ENCODE assay signal across 8 mouse cellular contexts in genomic region chr10:17733057-17733456, GRCm38 (mm10). TPM values are rescaled to one million over a fixed set of nuclear protein-coding genes. Genes with fewer than 3 reads are reported as not detected.
DNase-seq lines count a peak whose midpoint lies in the region; ATAC-seq and TF ChIP-seq lines count a peak whose summit lies in the region.

No protein-coding gene starts in this region.

- no peak overlapping the region for H3K9ac ChIP-seq in midbrain, embryonic 16.5 days (ENCODE audit: low read depth, low read length)
- no peak overlapping the region for H3K9ac ChIP-seq in hindbrain, postnatal 0 days (replicated peaks; ENCODE audit: low read length)

- WGBS in midbrain, embryonic 10.5 days: 20% methylated on average over 4 of the region's 4 CpGs
- 13% methylated on average over 4 of the region's 4 CpGs for WGBS in midbrain, embryonic 16.5 days
- 17% methylated on average over 4 of the region's 4 CpGs for WGBS in cerebellum, adult 2 months
- WGBS in hindbrain, postnatal 0 days: 15% methylated on average over 4 of the region's 4 CpGs

- no peak for ATAC-seq in midbrain, embryonic 16.5 days
- ATAC-seq in hindbrain, postnatal 0 days: peak; percentile 70; the same call in 1 of the 2 replicates
- peak; percentile 77; the same call in 1 of the 2 replicates for ATAC-seq in monocyte, adult 5-6 weeks (replicated peaks; ENCODE audit: insufficient number of reproducible peaks, low FRiP score, low TSS enrichment, poor library complexity, severe bottlenecking)

- no peaks in the 10 kb centered on the region for H3K27me3 ChIP-seq in midbrain, embryonic 10.5 days (ENCODE audit: low read depth, poor library complexity, severe bottlenecking)
- H3K27me3 ChIP-seq in midbrain, embryonic 16.5 days (ENCODE audit: control insufficient read depth, insufficient read depth, low read depth, low read length): no peaks in the 10 kb centered on the region
- H3K27me3 ChIP-seq in cerebellum, adult 2 months (ENCODE audit: control insufficient read depth, insufficient read depth, low read length): no peaks in the 10 kb centered on the region
- H3K27me3 ChIP-seq in hindbrain, postnatal 0 days (ENCODE audit: insufficient read depth, low read length): no peaks in the 10 kb centered on the region

- H3K4me2 ChIP-seq in midbrain, embryonic 16.5 days (ENCODE audit: low read length): no peak overlapping the region
- no peak overlapping the region for H3K4me2 ChIP-seq in hindbrain, postnatal 0 days (ENCODE audit: low read depth, low read length)

- TF ChIP-seq POLR2A in cerebellum, adult 2 months (IDR thresholded peaks at IDR 0.05; ENCODE audit: borderline replicate concordance, insufficient read depth, low read length): no peak

- peaks cover 7% of the 10 kb centered on the region for H3K4me1 ChIP-seq in midbrain, embryonic 10.5 days
- peaks cover 3% of the 10 kb centered on the region for H3K4me1 ChIP-seq in midbrain, embryonic 16.5 days (ENCODE audit: control insufficient read depth, insufficient read depth, low read length)
- no peaks in the 10 kb centered on the region for H3K4me1 ChIP-seq in cerebellum, adult 2 months (ENCODE audit: control insufficient read depth, insufficient read depth, low read length)
- no peaks in the 10 kb centered on the region for H3K4me1 ChIP-seq in hindbrain, postnatal 0 days (ENCODE audit: insufficient read depth, low read length)

- intact Hi-C loops in left cerebral cortex, postnatal 25 days (cut with DNase I): loop anchor here (1.0 to 10.0 kb wide), 3 partner anchors 137 to 464 kb away; partner anchors contain the start of gene Reps1

- TF ChIP-seq CTCF in cerebellum, adult 2 months (IDR thresholded peaks at IDR 0.05; ENCODE audit: borderline replicate concordance, insufficient read depth, low read depth, low read length): peak; percentile 56; the same call in 1 of the 2 replicates
- peak; percentile 95 for TF ChIP-seq CTCF in hindbrain, postnatal 0 days (IDR thresholded peaks at IDR 0.05; ENCODE audit: low read depth)

- H3K36me3 ChIP-seq in midbrain, embryonic 10.5 days: no peaks in the 10 kb centered on the region
- H3K36me3 ChIP-seq in midbrain, embryonic 16.5 days (ENCODE audit: control insufficient read depth, insufficient read depth, low read length): no peaks in the 10 kb centered on the region
- no peaks in the 10 kb centered on the region for H3K36me3 ChIP-seq in hindbrain, postnatal 0 days (ENCODE audit: insufficient read depth, low read length)

- no peak overlapping the region for H3K4me3 ChIP-seq in midbrain, embryonic 10.5 days
- H3K4me3 ChIP-seq in midbrain, embryonic 16.5 days (ENCODE audit: low read depth, low read length): no peak overlapping the region
- H3K4me3 ChIP-seq in cerebellum, adult 2 months (replicated peaks; ENCODE audit: insufficient read depth, low read depth, low read length): no peak overlapping the region
- no peak overlapping the region for H3K4me3 ChIP-seq in hindbrain, postnatal 0 days (ENCODE audit: low read length)

- DNase-seq in midbrain, embryonic 10.5 days (ENCODE audit: low spot score): peak; percentile 75
- peak; percentile 67 to 77 for DNase-seq in cerebellum, adult 2 months
- DNase-seq in forelimb bud, embryonic 11.5 days (ENCODE audit: low read depth, low spot score): peak; percentile 81
- peak; percentile 90 for DNase-seq in hindbrain, postnatal 0 days (ENCODE audit: low spot score)
- peak; percentile 81 to 85 for DNase-seq in left cerebral cortex, postnatal 25 days (ENCODE audit: low spot score in 2 of 2)
- DNase-seq in spleen, postnatal 4 days (ENCODE audit: low spot score in 2 of 2): peak; percentile 71 to 89

- no peaks in the 10 kb centered on the region for H3K9me3 ChIP-seq in midbrain, embryonic 10.5 days (replicated peaks)
- H3K9me3 ChIP-seq in midbrain, embryonic 16.5 days (replicated peaks; ENCODE audit: control insufficient read depth, low read length, poor library complexity, severe bottlenecking): no peaks in the 10 kb centered on the region
- H3K9me3 ChIP-seq in hindbrain, postnatal 0 days (ENCODE audit: low read length): no peaks in the 10 kb centered on the region

- no peak overlapping the region for H3K27ac ChIP-seq in midbrain, embryonic 10.5 days (replicated peaks)
- no peak overlapping the region for H3K27ac ChIP-seq in midbrain, embryonic 16.5 days (ENCODE audit: low read length)
- H3K27ac ChIP-seq in cerebellum, adult 2 months (ENCODE audit: insufficient read depth, low read length): no peak overlapping the region
- H3K27ac ChIP-seq in hindbrain, postnatal 0 days: no peak overlapping the region

RNA-seq across cellular contexts. Expression of gene Cited2, which starts 10.0 kb away (rescaled TPM):
- polyA plus RNA-seq in midbrain, embryonic 10.5 days (2016; fragmentation: Nextera tagmentation; extraction: Ambion mirVana): 59.6 and 60.1 TPM in 2 replicates
- polyA plus RNA-seq in midbrain, embryonic 16.5 days (2015; fragmentation: Nextera tagmentation; extraction: Ambion mirVana): 52.8 and 59.7 TPM in 2 replicates
- polyA plus RNA-seq in cerebellum, adult 2 months (2012; rRNA removed): 99.1 and 110 TPM in 2 replicates
- total RNA-seq in hindbrain, postnatal 0 days (2014; rRNA removed): 102 and 112 TPM in 2 replicates
- polyA plus RNA-seq in hindbrain, postnatal 0 days (2015; fragmentation: Nextera tagmentation; extraction: Ambion mirVana): 59.4 and 60.4 TPM in 2 replicates
- 10 to 100 TPM; 45.0 to 49.2 TPM for total RNA-seq in left cerebral cortex, postnatal 25 days (2021)
- 29.2 to 39.7 TPM (median 32.6 TPM) in 3 replicates for total RNA-seq in monocyte, adult 5-6 weeks (2017)
